Mouse (Mus musculus): ENCODE data around the gene Maob. TPM values are rescaled to one million over a fixed set of nuclear protein-coding genes. Genes with fewer than 3 reads are reported as not detected.

Gene Maob
- total RNA-seq (2022), result 10 to 100 TPM; 39.5 to 63.2 (median 51.7) TPM

DNA sequence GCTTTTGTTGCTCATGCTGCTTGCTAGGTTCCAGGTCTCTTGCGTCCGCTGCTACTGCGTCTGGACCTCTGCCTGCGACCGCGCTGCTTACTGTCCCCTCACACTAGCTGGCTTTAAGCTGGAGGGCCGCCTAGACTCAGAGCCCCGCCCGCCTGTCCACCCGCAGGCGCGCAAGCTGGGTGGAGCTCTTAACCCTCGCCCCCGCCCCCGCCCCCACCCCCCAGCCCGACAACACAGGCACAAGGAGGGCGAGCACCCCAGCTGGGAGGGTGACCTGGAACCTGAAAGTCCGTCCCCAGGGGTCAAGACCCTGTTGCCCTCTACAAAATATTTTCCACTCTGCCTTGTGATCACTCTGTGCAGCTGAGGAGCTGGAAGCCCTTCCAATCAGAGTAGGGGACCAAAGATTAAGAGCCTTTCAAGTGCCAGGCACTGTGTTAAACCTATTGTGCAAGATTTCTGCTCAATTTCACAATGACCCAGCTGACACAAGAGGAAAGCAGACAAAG lies at the start of gene Maob:
Gene Maob, minus strand, starts transcription at position 106 of the 509 bp plus-strand sequence.
- peak; percentile 19 for DNase-seq (ENCODE audit: low spot score)

DNA sequence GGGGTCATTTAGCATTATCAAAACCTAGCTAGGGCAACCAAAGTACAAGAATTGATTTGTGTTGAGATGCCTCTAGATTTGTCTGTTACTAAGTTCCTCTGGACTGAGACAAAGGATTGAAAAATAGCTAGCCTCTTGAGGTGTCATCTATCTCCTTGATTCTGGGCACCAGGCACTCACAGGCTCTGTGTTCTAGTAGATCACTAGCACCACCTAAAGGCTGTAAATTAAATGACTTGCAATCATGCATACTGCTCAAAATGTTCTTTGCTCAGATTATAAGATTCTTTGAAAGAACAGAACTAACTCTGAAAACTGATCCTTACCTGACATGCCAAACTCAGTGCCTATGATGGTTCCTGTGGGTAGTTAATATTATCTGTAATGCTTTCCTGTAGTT lies 43.1 kb upstream of the Maob start:
- peak; percentile 7 for DNase-seq (ENCODE audit: low spot score)

DNA sequence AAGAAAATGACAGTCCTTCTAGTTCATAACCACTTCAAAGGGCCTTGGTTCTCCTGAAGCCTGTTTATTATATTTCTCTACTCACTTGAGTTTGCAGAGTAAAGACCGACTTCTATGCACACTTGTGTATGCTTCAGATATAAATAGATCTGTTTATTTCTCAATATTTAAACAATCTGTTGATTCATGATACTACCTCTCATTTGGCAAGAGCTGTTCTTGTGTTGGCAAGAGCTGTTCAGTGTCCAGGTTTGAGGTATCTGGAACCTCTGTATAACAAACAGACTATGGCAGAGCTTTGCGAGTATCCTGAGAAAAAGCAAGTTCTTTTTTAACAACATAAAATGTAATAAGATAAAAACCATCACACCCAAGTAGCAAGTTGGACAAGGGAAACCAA lies 28.9 kb upstream of the Maob start:
- DNase-seq (ENCODE audit: low spot score), result no peak

DNA sequence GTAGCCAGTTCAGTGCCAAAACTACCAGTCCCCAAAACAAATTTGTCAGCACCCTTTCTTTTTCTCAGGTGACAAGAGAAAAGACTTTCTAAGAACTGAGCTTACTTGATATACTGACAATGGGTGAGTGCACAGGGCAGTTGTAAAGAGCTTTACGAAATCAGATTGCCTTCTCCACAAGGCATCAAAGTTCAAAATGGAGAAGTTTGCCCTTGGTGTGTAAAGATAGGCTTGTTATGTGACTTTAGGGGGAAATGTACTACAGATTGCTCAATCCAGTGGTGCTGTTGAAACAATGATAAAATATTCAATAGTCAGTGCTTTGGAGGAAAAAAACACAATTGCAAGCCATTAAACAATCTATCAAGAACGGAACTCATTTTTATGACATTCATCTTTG lies 24.3 kb upstream of the Maob start:
- no peak for DNase-seq (ENCODE audit: low spot score)

DNA sequence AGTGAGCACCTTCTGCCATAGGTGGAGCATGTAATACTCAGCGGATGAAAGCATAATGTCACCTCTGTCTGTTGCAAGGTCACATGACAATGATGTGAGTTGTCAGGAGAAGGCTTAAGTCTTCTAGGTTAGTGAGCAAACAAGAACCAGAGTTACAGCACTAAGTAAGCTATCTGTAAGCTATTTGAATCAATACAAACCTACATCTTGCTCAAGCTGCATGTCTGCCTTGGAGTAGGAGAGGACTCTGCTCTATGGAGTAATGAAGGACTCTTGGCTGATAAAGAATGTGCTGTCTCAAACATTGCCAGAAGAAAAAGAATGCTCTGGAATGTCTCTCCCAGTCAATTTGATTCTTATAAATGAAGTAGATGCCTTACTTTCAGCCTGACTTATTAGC lies 20.1 kb upstream of the Maob start:
- DNase-seq (ENCODE audit: low spot score), result no peak

DNA sequence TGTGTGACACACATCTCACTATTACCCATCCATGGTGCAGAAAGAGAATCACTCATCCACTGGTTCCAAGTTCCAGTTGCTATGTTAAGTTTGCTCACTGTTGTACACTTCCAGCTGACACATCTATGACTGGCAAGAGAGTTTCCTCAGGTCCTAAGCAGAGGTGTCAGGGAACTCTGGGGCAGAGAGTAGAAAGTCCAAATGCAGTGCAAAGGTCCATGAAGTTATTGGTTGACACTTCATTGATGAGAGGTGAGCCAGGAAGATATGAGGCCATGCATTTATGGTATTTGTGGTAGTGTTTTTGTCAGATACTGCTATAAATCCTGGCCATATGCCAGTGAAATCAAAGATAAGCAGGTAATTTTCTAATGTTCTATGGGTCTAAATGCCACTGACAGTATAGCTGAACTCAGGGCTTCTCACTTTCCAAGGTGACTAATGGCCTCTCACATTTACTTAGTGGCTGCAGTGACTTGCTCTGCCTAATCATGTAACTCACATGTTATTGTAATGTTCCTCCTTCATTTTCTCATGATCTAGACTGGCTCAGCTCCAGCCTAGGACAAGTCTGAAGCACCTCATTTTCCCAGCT lies 19.4 kb upstream of the Maob start:
- DNase-seq (ENCODE audit: low spot score), result no peak

DNA sequence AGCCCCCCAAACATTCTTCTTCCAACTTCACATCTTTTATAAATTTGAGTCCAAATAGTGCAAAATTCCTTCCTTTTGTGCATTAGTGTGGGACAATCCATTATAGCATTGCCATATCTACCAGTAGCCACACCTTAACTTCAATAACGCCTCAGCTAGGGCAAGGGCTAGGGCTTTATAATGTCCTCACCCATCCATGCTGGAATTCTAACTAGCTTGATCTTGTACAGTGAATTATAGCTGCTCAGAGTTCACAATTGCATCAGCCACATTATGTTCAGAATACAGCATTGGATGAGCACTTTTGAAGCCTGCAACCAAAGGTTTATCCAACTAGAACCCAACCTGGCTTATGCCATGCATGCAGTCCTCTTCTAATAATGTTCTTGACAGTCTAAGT lies 8.9 kb upstream of the Maob start:
- no peak for DNase-seq (ENCODE audit: low spot score)

DNA sequence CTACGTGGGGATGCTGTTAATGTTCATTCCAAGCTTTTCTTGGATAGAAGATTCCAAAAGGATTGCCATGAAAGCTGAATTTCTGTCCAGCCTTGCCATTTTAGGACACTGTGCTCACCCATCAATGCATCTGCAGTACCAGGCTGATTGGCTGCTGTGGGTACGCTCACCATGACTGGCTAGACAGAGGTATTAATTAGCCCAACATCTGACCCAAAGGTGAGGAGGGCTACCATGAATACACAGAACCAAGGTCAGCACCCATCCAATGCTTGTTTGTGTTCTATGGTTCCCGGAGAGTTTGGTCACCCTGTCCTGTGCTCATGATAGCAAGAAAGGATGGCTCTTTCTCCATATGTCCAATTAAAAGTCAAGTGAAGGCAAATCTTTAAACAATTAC lies 1.2 kb downstream of the Maob start:
- no peak for DNase-seq (ENCODE audit: low spot score)

DNA sequence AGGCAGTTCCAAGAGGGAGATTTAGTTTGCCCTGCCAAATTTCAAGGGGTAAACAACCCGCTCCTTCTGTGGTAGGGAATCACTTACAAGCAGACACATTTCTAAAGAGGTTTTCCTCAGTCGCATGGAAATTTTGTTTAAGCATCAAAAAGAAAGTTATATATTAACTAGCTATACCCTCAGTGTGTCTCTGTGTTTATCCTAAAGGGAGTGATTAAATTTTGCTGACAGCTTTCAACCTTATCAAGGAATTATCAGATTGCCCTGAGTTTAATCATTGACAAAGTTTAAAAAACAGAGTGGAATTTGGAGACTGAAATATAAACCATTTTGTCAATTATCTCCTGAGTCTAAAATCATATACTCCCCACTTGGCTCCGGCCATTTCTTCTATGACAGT lies 5.1 kb downstream of the Maob start:
- DNase-seq (ENCODE audit: low spot score), result no peak

DNA sequence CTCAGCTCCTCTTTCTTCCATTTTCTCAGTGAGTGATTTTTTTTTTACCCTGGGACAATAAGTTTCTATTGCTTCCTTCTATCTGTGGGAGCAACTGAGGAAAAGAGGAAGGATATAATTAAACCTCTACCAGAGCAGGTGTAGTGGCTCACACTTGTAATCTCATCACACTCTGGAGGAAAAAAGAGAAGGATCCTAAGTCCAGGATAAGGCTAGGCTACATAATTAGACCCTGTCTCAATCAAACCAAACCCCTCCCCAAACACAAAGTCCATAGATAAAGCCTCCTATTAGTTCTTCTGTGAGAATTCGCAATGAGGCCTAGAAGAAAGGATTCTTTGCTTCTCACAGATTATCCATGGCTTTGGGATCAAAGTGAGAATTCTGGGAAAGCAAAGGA lies 49.7 kb downstream of the Maob start:
- no peak for DNase-seq (ENCODE audit: low spot score)

DNA sequence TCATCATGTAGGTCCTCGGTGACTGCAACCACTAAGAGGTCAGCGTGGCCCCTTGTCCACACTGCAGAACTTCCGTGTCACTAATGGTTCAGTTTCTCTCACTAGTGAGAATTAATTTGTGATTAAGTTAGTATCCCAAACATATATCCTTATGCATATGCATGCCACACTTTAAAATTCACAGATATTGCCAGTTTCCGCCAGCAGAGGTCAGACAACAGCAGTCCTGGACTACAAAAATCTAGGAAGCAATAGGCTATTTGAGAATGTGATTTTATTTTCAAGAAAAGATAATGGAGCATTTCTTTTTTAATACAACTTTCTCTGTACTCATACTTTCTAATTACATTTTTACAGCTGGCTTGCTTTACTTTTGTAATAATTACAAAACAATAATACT lies 51.0 kb downstream of the Maob start:
- no peak for DNase-seq (ENCODE audit: low spot score)

DNA sequence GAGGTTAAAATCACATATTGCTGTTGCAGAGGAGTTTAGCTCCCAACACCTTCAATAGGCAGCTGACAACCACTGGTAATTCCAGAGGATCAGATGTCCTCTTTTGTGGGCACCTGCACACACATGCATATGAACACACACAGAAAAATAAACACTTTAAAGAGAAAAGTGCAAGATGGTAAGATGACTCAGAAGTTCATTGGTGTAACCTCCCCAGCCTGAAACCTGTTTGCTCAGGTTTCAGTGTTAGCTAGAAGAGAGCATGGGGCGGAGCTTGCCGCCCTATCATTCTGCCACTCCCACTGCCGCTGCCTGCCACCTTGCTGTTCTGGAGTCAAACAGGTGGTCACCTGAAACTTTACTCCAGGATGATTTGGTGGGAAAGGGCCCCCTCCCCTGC lies 55.7 kb downstream of the Maob start:
- no peak for DNase-seq (ENCODE audit: low spot score)

DNA sequence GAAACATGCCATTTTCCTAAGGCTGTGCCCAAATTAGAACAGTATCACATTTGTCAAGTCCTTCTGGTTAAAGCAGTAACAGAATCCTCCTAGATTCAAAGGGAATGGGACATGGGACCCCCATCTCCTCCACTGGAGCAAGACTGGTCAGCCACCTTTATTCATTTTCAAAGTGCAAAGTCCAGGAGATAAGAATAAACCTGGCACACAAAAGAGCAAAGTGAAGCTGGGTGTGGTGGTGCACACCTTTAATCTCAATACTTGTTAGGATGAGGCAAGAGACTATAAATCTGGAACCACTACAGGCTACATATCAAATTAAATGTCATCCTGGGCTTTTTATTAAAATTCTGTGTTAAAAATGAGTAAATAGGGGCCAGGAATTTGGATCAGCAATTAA lies 62.4 kb downstream of the Maob start:
- no peak for DNase-seq (ENCODE audit: low spot score)

DNA sequence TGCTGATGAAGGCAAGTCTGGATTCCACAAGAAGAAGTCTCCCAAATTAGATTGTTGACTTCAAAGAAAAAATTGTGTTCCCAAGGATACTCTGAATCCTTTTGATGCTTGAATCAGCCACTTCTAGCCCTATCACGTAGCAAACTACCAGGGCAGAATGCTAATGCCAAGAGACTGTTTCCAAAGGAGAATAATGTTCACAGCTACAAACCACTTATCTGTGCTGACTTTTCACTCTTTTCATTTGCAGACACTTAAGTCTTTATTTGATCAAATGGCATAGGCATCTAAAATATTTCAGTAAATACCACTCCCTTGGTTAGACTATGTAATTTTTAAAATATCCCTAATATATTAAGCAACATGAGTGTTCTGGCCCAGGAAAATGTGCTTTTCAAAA lies 68.2 kb downstream of the Maob start:
- no peak for DNase-seq (ENCODE audit: low spot score)

DNA sequence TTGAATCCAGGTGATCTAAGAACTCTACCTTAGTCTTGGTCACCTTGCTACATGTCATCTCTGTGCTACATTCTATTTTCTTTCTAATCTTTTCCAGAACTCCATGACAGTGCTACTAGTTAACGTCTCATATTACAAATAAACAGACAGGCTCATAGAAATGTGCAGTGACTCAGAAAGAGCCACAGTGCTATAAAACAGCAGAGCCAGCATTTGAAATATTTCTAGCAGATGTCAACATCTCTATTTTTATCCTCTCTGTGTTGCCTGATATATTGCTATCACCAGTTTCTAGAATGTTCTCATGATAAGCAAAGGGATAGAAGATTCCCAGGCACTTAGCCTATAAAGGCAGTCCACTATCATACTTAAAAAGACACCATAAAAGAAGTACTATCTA lies 103.1 kb downstream of the Maob start:
- DNase-seq (ENCODE audit: low spot score), result peak; percentile 3

DNA sequence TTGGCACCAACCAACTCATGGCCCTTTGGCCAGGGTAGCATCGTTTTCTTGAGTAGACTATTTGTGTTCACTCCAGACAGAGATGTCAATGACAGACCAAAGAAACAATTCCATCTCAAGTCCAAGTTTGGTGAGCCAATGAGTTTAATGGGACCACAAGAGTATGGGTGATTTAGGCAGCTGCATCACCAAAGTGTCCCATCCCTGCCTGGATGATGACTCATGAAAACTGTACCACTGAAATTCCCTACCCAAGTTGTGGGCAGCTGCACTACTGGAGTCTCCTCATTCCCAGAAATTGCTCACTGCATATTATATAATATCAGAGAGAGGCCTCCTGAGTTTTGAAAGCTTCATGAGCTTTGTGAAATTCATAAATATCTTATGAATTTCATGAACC lies 111.1 kb downstream of the Maob start:
- no peak for DNase-seq (ENCODE audit: low spot score)

Other genes with a start within 250 kb of the Maob start
- gene Maoa, start 197.7 kb downstream of the Maob start, total RNA-seq (2022), result 1 to 10 TPM; 1.7 to 3.0 (median 2.8) TPM
- not detected for gene Ndp, start 94.4 kb upstream of the Maob start, total RNA-seq (2022)

Data from heart, adult 8-10 months (tissue).